Mouse (Mus musculus) heart, embryonic 14.5 days (tissue): ENCODE data around the gene AI597479. TPM values are rescaled to one million over a fixed set of nuclear protein-coding genes. Genes with fewer than 3 reads are reported as not detected.

Source experiments
- ATAC-seq: fragments of 200-750 bp; cut with Nextera tagmentation; 2 replicates; pipeline ENCODE4 v1.8.0; 2017; ENCODE audit warnings: low read depth, moderate TSS enrichment; ENCODE audit not compliant: insufficient number of reproducible peaks, insufficient read depth, low FRiP score
- H3K27ac ChIP-seq, 2 experiments: fragments of 200-500 bp in 1 of 2; fragments of 300-500 bp in 1 of 2; sonication (generic) in 1 of 2; replicated peaks in 1 of 2; 2 replicates each; pipeline ENCODE4 v1.5.1; 2012 to 2014; ENCODE audit warnings: low read depth in 2 of 2, low read length in 2 of 2, control low read depth in 1 of 2, mild to moderate bottlenecking in 1 of 2, mixed read lengths in 1 of 2; ENCODE audit not compliant: control insufficient read depth in 1 of 2, insufficient read depth in 1 of 2
- H3K27me3 ChIP-seq: fragments of 300-500 bp; sonication (generic); 2 replicates; pipeline ENCODE4 v1.6.1; 2014; ENCODE audit warnings: mild to moderate bottlenecking, low read length, control low read depth; ENCODE audit not compliant: control insufficient read depth, insufficient read depth
- H3K36me3 ChIP-seq: fragments of 300-500 bp; sonication (generic); 2 replicates; pipeline ENCODE4 v1.6.1; 2014; ENCODE audit warnings: mild to moderate bottlenecking, control low read depth, low read length, mixed read lengths; ENCODE audit not compliant: control insufficient read depth, insufficient read depth
- H3K4me1 ChIP-seq, 2 experiments: fragments of 200-500 bp in 1 of 2; fragments of 300-500 bp in 1 of 2; sonication (generic) in 1 of 2; 2 replicates each; pipeline ENCODE4 v1.6.1; 2012 to 2014; ENCODE audit warnings: low read length in 2 of 2, control low read depth in 1 of 2, mixed read lengths in 1 of 2; ENCODE audit not compliant: control insufficient read depth in 2 of 2, insufficient read depth in 2 of 2
- H3K4me2 ChIP-seq: fragments of 300-500 bp; sonication (generic); 2 replicates; pipeline ENCODE4 v1.6.1; 2014; ENCODE audit warnings: mild to moderate bottlenecking, low read length
- H3K4me3 ChIP-seq, 2 experiments: fragments of 200-500 bp in 1 of 2; fragments of 300-500 bp in 1 of 2; sonication (generic) in 1 of 2; 2 replicates each; pipeline ENCODE4 v1.5.1; 2012 to 2014; ENCODE audit warnings: low read length in 2 of 2, mild to moderate bottlenecking in 2 of 2, control low read depth in 1 of 2, low read depth in 1 of 2, moderate library complexity in 1 of 2; ENCODE audit not compliant: control insufficient read depth in 1 of 2, insufficient read depth in 1 of 2
- H3K9ac ChIP-seq: fragments of 300-500 bp; sonication (generic); 2 replicates; pipeline ENCODE4 v1.6.1; 2014; ENCODE audit warnings: mild to moderate bottlenecking, low read length
- H3K9me3 ChIP-seq: fragments of 300-500 bp; sonication (generic); 2 replicates; pipeline ENCODE4 v1.6.1; 2016; ENCODE audit warnings: low read length, control low read depth; ENCODE audit not compliant: control insufficient read depth
- WGBS: fragments of 180-500 bp; shearing (Covaris S2); extraction: QIAGEN DNeasy Blood & Tissue Kit; methylation state at CpG from one replicate; pipeline ENCODE4 v1.1.7; 2014; 5-methylcytosine and 5-hydroxymethylcytosine counted together
- polyA plus RNA-seq: library from polyadenylated mRNA; unstranded; fragments of >200 nt; fragmentation: Nextera tagmentation; extraction: Ambion mirVana; gene quantifications from 2 replicates; pipeline ENCODE4 v1.2.1, GENCODE M21; 2014

The AI597479 gene
- polyA plus RNA-seq, 1 experiment from 2014 or later = 20.4 TPM

DNA sequence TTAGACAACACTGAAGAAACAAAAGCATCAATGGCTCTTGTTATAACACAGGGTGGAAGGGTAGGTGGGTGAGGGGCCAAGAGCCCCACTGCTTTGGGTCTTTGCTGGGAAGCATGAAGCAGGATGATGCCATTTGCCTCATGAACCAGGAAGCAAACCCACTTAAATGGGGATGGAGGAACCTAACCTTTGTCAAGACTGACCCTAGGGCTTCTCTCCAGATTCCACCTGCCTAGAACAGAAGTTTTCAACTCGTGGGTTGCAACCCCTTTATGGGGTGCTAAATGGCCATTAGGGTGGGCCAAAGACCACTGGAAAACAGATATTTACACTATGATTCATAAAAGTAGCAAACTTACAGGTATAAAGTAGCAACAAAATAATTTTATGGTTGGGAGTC, 25.9 kb upstream of the AI597479 start:
- no peaks in the 10 kb centered on the region for H3K4me1 ChIP-seq
- no peak overlapping the region for H3K4me2 ChIP-seq
- H3K9me3 ChIP-seq = no peaks in the 10 kb centered on the region
- no peaks in the 10 kb centered on the region for H3K27me3 ChIP-seq
- no peak for ATAC-seq
- H3K36me3 ChIP-seq = peaks cover 51% of the 10 kb centered on the region
- no peak overlapping the region for H3K9ac ChIP-seq
- 84% methylated on average over 1 of the region's 1 CpGs for WGBS
- no peak overlapping the region for H3K4me3 ChIP-seq
- H3K27ac ChIP-seq = no peak overlapping the region

DNA sequence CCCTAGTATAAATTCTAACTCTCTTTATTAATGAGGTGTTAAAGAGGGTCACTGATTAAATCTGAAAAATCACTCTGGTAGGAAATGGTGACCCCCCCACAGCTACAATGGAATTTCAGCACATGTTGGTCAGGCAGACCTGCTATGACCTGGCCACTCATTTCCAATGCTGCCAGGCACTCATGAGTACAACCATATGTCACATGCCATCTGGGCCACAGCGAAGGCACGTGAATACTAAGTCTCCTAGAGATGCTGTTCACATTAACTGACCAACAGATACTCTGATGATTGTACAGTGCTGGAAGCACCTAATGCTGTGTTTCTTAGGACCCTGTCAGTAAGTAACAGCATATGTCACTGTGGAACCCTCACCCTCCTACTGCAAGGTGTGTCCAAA, 23.7 kb upstream of the AI597479 start:
- H3K9me3 ChIP-seq = no peaks in the 10 kb centered on the region
- peaks cover 45% of the 10 kb centered on the region for H3K36me3 ChIP-seq
- 91% methylated on average over 2 of the region's 2 CpGs for whole genome bisulfite sequencing
- ATAC-seq = no peak
- H3K4me3 ChIP-seq = no peak overlapping the region
- H3K4me2 ChIP-seq = no peak overlapping the region
- H3K27me3 ChIP-seq = no peaks in the 10 kb centered on the region
- no peaks in the 10 kb centered on the region for H3K4me1 ChIP-seq
- H3K27ac ChIP-seq = no peak overlapping the region
- no peak overlapping the region for H3K9ac ChIP-seq

DNA sequence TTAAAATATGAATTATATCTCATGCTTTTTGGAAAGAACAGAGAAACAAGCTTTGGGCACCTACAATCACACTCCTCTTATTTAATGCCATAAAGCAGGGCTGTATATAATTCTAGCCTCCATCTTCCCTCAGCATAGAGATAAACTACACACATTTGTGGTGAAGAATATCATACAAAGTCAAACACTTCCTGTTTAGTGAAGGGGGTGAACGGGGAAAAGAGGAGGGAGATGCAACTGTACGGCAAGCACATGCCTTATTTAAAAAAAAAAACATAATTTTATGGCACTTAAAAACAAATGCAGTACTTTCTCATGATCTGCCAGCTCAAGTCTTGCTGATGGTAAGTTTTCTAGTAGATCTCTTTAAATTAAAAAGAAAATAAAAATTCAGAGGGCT, 20.4 kb upstream of the AI597479 start:
- no peak overlapping the region for H3K9ac ChIP-seq
- no peak overlapping the region for H3K4me2 ChIP-seq
- H3K4me1 ChIP-seq = no peaks in the 10 kb centered on the region
- H3K36me3 ChIP-seq = peaks cover 25% of the 10 kb centered on the region
- no peak overlapping the region for H3K27ac ChIP-seq
- ATAC-seq = no peak
- H3K27me3 ChIP-seq = no peaks in the 10 kb centered on the region
- 80% methylated on average over 2 of the region's 2 CpGs for WGBS
- H3K9me3 ChIP-seq = no peaks in the 10 kb centered on the region
- no peak overlapping the region for H3K4me3 ChIP-seq

DNA sequence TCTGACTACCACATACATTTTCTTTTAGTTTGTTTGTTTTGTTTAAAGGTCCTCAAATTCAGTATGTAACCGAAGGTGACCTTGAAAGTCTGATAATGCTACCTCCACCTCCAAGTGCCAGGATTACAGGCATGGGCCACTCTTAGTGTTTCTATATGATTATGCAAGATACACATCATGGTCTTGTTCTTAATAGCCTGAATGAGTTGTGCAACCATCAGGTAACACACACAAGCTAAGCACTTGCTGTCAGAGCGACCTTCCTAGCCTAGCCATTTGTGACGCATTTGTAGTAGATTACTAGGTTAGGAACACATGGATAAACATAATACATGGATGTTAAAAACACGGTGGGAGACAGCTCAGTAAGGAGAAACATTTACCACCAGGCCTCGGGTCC, 15.6 kb upstream of the AI597479 start:
- Histone ChIP-seq H3K27me3 (no peaks in the 10 kb centered on the region), H3K9ac (no peak overlapping the region), H3K4me3 (no peak overlapping the region), H3K9me3 (0 out of 2 replicates have a peak, but pooled peaks cover 2% of the 10 kb centered on the region), H3K27ac (no peak overlapping the region), H3K36me3 (no peaks in the 10 kb centered on the region), H3K4me2 (no peak overlapping the region), H3K4me1 (no peaks in the 10 kb centered on the region)
- WGBS = 81% methylated on average over 5 of the region's 5 CpGs
- no peak for ATAC-seq

DNA sequence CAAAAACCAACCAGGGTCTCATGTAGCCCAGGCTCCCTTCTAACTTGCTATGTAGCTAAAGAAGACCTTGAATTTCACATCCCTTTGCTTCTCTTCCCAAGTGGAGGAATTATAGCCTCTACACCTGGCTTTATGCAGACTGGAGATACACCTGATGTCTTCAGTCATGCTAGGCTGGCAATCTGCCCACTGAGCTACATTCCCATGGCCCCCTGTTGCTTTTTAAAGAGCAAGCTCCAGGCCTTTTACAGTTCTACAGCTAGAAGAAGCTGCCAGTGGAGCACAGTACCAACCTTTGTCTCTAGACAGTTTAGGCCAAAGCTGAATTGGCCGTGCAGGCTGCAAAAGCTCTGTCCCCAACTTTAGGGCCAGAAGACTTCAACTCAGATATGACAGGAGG, 8.1 kb upstream of the AI597479 start:
- Histone ChIP-seq H3K9ac (no peak overlapping the region), H3K4me2 (no peak overlapping the region), H3K4me1 (peaks cover 4 to 14% of the 10 kb centered on the region in 2 experiments), H3K27me3 (no peaks in the 10 kb centered on the region), H3K9me3 (no peaks in the 10 kb centered on the region), H3K36me3 (peaks cover 5% of the 10 kb centered on the region; the same call in 1 of the 2 replicates), H3K4me3 (no peak overlapping the region), H3K27ac (no peak overlapping the region)
- no peak for ATAC-seq
- 76% methylated on average over 1 of the region's 1 CpGs for WGBS

DNA sequence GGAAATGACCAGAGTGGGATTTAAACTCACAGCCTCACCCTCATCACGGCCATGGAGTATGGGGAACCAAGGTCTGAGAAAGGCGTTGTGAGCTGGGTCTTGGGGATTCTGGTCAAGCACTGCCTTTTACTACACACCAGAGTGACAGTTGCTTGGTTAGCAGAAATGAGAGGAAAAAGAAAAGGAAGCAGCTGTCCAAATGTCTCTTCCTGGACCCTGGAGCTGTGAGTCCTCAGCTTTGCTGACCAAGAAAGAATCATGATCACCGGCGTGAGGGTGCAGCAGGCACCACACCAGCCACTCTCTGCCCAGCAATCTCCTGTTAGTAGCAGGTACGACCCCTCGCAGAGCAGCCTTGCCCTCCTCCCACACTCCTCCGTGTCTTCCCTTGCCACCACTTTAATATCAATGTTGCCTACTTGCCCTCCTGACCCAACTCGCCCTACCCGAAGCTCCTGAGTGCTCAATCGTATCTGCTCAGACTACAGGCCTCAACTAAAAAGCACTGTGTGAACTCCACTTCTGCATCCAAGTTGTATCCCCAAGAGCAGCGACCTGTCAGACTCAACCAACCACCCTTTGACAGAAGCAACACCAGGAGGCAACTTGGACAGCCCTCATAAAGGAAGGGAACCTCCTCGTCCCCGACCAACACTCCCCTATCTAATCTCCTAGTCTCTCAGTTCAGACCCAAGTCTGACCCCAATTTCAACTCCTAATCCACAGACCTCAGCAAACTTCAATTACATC, 7.0 kb upstream of the AI597479 start:
- Histone ChIP-seq H3K9ac (peak overlapping the region; percentile 92), H3K27me3 (no peaks in the 10 kb centered on the region), H3K4me3 (peak overlapping the region; percentile 82 to 88), H3K4me1 (peaks cover 4 to 14% of the 10 kb centered on the region in 2 experiments), H3K4me2 (peak overlapping the region; percentile 88), H3K36me3 (peaks cover 8% of the 10 kb centered on the region; the same call in 1 of the 2 replicates), H3K9me3 (no peaks in the 10 kb centered on the region), H3K27ac (peak overlapping the region in 1 of 2 experiments; percentile 86; a peak in 1 of 4 replicates)
- 41% methylated on average over 13 of the region's 13 CpGs for WGBS
- no peak for ATAC-seq

DNA sequence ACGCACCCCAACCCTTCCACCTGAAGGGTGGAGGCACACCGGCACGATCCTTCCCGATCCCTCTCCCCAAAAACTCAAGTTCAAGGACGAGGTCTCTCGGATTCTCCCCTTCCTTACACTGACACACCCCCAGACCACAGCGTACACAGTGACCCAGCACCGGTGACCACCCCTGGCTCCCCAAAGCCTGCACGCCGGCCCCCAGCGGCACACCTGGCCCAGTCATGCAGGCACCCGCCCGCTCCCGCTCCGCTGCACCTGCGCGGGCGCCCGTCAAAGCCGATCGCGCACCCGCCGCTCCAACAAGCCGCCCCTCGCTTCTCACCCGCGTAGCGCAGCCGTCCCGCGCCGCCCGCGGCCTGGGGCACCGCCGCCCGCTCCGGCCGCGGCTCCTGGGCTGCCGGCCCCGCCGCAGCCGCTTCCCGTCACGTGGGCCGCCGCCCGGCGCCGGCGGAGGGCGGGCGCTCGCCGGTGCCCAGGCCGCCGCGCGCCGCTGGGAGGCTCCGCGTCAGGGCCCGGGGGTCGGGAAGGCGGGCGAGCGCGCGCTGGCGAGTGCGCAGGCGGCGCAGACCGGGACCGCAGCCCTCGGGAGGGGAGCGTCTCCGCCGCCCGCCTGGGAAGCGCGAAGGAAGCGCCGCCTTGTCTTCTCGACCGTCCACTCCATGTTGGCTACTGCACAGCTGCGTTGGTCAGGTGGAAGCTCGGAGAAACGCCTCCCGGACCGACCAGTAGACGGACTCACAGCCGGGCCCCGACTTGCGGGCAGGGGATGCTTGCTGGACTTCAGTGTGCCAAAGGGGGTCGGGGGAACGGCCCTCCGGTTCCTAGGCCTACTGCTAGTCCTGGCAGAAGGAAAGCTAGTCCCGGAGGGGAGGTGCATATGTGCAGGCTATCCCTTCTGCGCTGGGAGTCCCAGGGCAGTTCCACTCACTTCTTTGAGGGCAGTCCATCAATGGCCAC, 6.2 kb upstream of the AI597479 start:
- peaks cover 8% of the 10 kb centered on the region; the same call in 1 of the 2 replicates for H3K36me3 ChIP-seq
- peaks cover 4 to 17% of the 10 kb centered on the region in 2 experiments for H3K4me1 ChIP-seq
- peak overlapping the region; percentile 88 for H3K4me2 ChIP-seq
- peak overlapping the region; percentile 92 for H3K9ac ChIP-seq
- peak overlapping the region; percentile 66 to 86 for H3K27ac ChIP-seq
- H3K9me3 ChIP-seq = no peaks in the 10 kb centered on the region
- peak; percentile 80 for ATAC-seq
- H3K27me3 ChIP-seq = no peaks in the 10 kb centered on the region
- H3K4me3 ChIP-seq = peak overlapping the region; percentile 82 to 88
- under 1% methylated on average over 76 of the region's 102 CpGs for WGBS
